Mouse (Mus musculus) ES-Bruce4 (cell line): Measurements from ENCODE around the gene 5830473C10Rik. TPM values are rescaled to one million over a fixed set of nuclear protein-coding genes. Genes with fewer than 3 reads are reported as not detected.

ENCODE experiments used
- H3K27ac ChIP-seq: 2 replicates; pipeline ENCODE4 v1.5.1; 2012; ENCODE audit warnings: low read length, inconsistent platforms; ENCODE audit not compliant: insufficient read depth
- H3K27me3 ChIP-seq: 2 replicates; pipeline ENCODE4 v1.6.1; 2012; ENCODE audit warnings: mild to moderate bottlenecking, low read length, inconsistent platforms; ENCODE audit not compliant: control insufficient read depth, poor library complexity, insufficient read depth, severe bottlenecking
- H3K36me3 ChIP-seq: 2 replicates; pipeline ENCODE4 v1.6.1; 2012; ENCODE audit warnings: inconsistent platforms, mild to moderate bottlenecking, low read length, moderate library complexity; ENCODE audit not compliant: control insufficient read depth, poor library complexity, insufficient read depth, severe bottlenecking
- H3K4me1 ChIP-seq: one replicate; pipeline ENCODE4 v1.8.1; 2011; ENCODE audit warnings: low read length; ENCODE audit not compliant: control insufficient read depth, insufficient read depth
- H3K4me3 ChIP-seq: 2 replicates; pipeline ENCODE4 v1.5.1; 2011; ENCODE audit warnings: low read depth, mild to moderate bottlenecking, low read length
- H3K9ac ChIP-seq: 2 replicates; pipeline ENCODE4 v1.6.1; 2012; ENCODE audit warnings: low read depth, mild to moderate bottlenecking, inconsistent platforms; ENCODE audit not compliant: poor library complexity, severe bottlenecking
- H3K9me3 ChIP-seq: replicated peaks from 2 replicates; pipeline ENCODE4 v1.6.1; 2012; ENCODE audit warnings: mild to moderate bottlenecking, low read length, inconsistent platforms; ENCODE audit not compliant: control insufficient read depth, poor library complexity, insufficient read depth, severe bottlenecking
- CTCF ChIP-seq: IDR thresholded peaks from one replicate; pipeline ENCODE4 v1.8.1; 2011; ENCODE audit warnings: low read depth, low read length
- EP300 ChIP-seq: IDR thresholded peaks from 2 replicates; pipeline ENCODE4 v1.6.1; 2011; ENCODE audit warnings: low read depth, low read length; ENCODE audit not compliant: insufficient read depth
- POLR2A ChIP-seq: IDR thresholded peaks from one replicate; pipeline ENCODE4 v1.8.1; 2011; ENCODE audit warnings: low read length; ENCODE audit not compliant: insufficient read depth
- polyA plus RNA-seq: library from polyadenylated mRNA; stranded (reverse); fragments of >200 nt; gene quantifications from 2 replicates; pipeline ENCODE4 v1.2.4, GENCODE M21; 2011; ENCODE audit warnings: low read depth; ENCODE audit not compliant: missing spikeins, insufficient read depth, insufficient read length

5830473C10Rik gene
- polyA plus RNA-seq, 1 experiment, result not detected

- Histone ChIP-seq H3K9ac (no peak overlapping the region), H3K36me3 (no peaks in the 10 kb centered on the region), H3K9me3 (no peaks in the 10 kb centered on the region), H3K4me3 (no peak overlapping the region), H3K4me1 (no peaks in the 10 kb centered on the region), H3K27ac (no peak overlapping the region), H3K27me3 (no peaks in the 10 kb centered on the region)
- TF ChIP-seq POLR2A, result no peak
- no peak for TF ChIP-seq CTCF
- TF ChIP-seq EP300, result no peak
Observed at GRCm38 (mm10) chr5:90561721-90562275, 891 bp downstream of the 5830473C10Rik start.

- H3K36me3 ChIP-seq, result no peaks in the 10 kb centered on the region
- no peak overlapping the region for H3K4me3 ChIP-seq
- no peaks in the 10 kb centered on the region for H3K27me3 ChIP-seq
- H3K27ac ChIP-seq, result no peak overlapping the region
- no peaks in the 10 kb centered on the region for H3K4me1 ChIP-seq
- no peaks in the 10 kb centered on the region for H3K9me3 ChIP-seq
- no peak for TF ChIP-seq CTCF
- TF ChIP-seq POLR2A, result no peak
- TF ChIP-seq EP300, result no peak
- no peak overlapping the region for H3K9ac ChIP-seq
Observed at GRCm38 (mm10) chr5:90562880-90563279, 2.0 kb downstream of the 5830473C10Rik start.

GRCm38 (mm10) chr5:90564161-90564560 lies 3.3 kb downstream of the 5830473C10Rik start:
- Histone ChIP-seq H3K27ac (no peak overlapping the region), H3K4me1 (no peaks in the 10 kb centered on the region), H3K4me3 (no peak overlapping the region), H3K27me3 (no peaks in the 10 kb centered on the region), H3K36me3 (no peaks in the 10 kb centered on the region), H3K9me3 (no peaks in the 10 kb centered on the region), H3K9ac (no peak overlapping the region)
- TF ChIP-seq EP300 (no peak), POLR2A (no peak), CTCF (no peak)

GRCm38 (mm10) chr5:90565205-90565604 lies 4.3 kb downstream of the 5830473C10Rik start:
- H3K9ac ChIP-seq, result no peak overlapping the region
- no peaks in the 10 kb centered on the region for H3K36me3 ChIP-seq
- H3K27ac ChIP-seq, result no peak overlapping the region
- H3K9me3 ChIP-seq, result no peaks in the 10 kb centered on the region
- H3K4me1 ChIP-seq, result no peaks in the 10 kb centered on the region
- no peaks in the 10 kb centered on the region for H3K27me3 ChIP-seq
- TF ChIP-seq POLR2A (no peak), CTCF (no peak), EP300 (no peak)
- H3K4me3 ChIP-seq, result no peak overlapping the region

GRCm38 (mm10) chr5:90567788-90568187 lies 6.9 kb downstream of the 5830473C10Rik start:
- Histone ChIP-seq H3K4me1 (no peaks in the 10 kb centered on the region), H3K27ac (no peak overlapping the region), H3K4me3 (no peak overlapping the region), H3K36me3 (no peaks in the 10 kb centered on the region), H3K9ac (no peak overlapping the region), H3K9me3 (no peaks in the 10 kb centered on the region), H3K27me3 (no peaks in the 10 kb centered on the region)
- TF ChIP-seq EP300 (no peak), POLR2A (no peak), CTCF (no peak)

- TF ChIP-seq EP300, result no peak
- TF ChIP-seq CTCF, result no peak
- Histone ChIP-seq H3K36me3 (no peaks in the 10 kb centered on the region), H3K4me1 (no peaks in the 10 kb centered on the region), H3K27ac (no peak overlapping the region), H3K9ac (no peak overlapping the region), H3K27me3 (no peaks in the 10 kb centered on the region), H3K4me3 (no peak overlapping the region), H3K9me3 (no peaks in the 10 kb centered on the region)
Observed at GRCm38 (mm10) chr5:90568338-90568737, 7.4 kb downstream of the 5830473C10Rik start.
